Mouse (Mus musculus): ENCODE measurements at regions not wholly inside any gene's neighbourhood (a gene's known extent, or its start where the extent isn't known, plus 50 kb on each side); places are given as distances from the start of the nearest gene placed in this dataset.

GRCm38 (mm10) chr13:91274131-91274530, 50.4 kb upstream of the Atg10 start:
- DNase-seq (ENCODE audit: low read depth, low spot score), result no peak

- no peak for DNase-seq (ENCODE audit: low read depth, low spot score)
Observed at GRCm38 (mm10) chr13:91274615-91275014, 50.8 kb upstream of the Atg10 start.

GRCm38 (mm10) chr13:91279487-91279886, 55.7 kb upstream of the Atg10 start:
- DNase-seq (ENCODE audit: low read depth, low spot score), result no peak

DNA sequence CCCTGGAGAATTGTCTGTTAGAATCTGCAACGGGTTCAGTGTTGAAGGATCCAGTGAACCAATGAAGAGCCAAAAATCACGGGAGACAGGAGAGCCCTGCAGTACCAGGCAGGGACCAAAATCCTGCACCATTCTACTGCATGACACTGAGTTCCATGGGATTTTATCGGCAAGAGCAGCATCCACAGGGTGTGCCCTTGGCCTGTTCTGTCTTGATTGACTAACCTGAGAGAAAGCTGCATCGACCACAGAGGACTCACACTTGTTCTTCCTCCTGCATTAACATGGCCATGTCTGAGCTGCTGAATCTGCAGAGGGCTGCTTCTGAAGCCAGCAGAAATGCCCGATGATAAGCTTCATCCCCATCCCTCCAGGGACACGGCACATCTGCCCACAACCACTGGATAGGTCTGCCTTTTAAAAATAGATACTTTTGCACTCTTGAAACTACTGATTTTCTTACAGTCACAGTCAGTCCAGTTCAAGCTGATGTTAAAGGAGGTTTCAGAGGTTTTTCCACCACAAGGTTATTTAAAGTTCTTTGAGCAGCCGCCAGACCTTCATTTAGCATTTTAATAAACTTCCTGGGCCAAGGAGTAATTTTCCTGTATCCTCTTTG, 71.9 kb upstream of the Atg10 start:
- DNase-seq (ENCODE audit: low read depth, low spot score), result no peak

DNA sequence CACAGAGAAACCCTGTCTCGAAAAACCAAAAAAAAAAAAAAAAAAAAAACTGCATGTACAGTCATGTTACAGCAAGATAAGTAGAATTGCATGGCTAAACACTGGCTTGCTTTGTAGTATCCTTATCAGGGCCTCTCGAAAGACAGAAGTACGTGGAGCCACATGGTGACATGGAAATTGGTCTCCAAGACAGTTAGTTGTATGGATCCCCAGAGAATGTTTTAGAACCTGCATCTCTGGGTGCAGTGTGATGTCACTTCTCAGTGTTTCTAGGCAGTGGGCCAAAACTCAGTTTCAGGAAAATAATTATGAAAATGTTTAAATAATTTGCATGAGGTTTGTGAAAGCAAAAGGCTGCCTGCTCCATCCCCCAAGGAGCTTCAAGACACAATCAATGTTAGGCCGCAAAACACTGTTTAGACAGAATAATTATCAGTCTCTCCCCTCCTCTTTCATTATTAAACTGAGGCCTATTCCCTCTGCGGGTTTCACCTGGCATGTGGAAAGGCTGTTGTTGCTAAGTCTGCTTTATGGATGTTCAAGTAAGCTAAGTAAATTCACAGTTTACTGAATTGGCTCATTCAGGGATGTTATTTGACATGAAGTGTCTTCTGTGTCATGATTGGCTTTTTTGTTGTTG, 72.9 kb upstream of the Atg10 start:
- no peak for DNase-seq (ENCODE audit: low read depth, low spot score)

GRCm38 (mm10) chr13:91301849-91302248, 78.1 kb upstream of the Atg10 start:
- DNase-seq (ENCODE audit: low read depth, low spot score), result no peak

DNA sequence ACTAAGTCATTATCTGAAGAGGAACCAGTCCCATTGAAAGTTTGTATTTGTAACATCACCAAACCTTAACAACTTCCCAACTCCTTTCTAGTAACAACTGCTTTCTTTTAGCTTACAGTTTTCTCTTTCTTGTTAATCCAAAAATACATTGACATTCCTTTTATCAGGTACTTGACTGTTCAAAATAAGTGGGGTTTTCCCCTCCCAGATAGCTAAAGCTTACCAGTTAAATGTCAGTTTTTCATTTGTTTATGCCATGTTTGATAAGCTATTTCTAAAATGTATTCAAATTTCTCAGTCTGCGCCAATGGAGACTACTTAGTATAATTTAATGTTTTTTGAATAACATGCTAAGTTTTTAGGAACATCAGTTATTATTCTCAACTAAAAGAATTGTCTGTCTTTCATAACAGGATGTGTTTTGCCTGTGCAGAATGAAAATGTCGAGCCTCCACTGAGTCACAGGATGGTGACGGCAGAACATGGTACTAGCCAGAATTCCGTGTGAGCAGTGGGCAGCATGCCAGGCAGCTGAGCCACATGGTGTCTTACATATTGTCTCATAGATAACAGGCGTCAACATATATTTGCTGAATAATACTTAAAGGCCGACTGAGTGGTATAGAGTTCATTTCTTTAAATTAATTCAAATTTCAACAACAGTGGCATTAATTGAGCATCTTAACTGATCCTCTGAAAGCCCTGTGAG, 82.1 kb upstream of the Atg10 start:
- no peak for DNase-seq (ENCODE audit: low read depth, low spot score)

DNA sequence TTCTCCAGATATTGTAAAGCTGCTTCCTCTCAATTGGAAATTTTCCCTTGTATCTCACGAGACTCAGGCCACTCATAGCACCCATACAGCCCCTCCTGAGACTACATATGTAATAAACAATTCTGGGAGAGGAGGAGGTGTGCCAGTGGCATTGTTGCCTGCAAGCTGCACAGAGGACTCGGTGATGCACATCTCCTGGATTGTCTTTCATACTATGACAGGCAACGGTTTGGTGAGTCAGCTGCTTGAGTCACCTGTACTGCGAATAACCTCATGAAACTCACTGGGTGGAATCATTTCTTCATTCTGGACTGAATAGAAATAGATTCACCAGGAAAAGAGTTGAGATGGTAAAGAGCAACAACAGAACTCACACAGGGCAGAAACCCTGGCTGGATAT, 82.8 kb upstream of the Atg10 start:
- DNase-seq (ENCODE audit: low read depth, low spot score), result no peak

GRCm38 (mm10) chr13:91312905-91313571, 89.3 kb upstream of the Atg10 start:
- DNase-seq (ENCODE audit: low read depth, low spot score), result no peak

DNA sequence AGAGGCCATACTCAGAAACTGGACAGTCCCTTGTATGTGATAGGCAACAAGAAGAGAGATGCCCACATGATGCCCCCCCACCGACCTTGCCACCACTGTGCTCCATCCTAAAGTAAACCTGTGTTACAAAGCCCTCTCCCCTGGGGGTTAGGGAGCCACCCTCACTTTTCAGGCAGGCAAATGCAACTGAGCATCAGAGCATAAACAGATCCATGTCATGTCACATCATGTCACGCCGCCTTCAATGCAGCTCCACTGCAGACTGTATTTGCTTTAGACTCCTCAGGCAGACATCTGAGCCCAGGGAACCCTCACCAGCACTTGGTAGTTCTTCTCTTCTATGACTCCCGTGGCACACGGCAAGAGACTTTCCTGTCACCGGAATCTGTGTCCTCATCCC, 98.6 kb upstream of the Atg10 start:
- DNase-seq (ENCODE audit: low read depth, low spot score), result no peak

- DNase-seq (ENCODE audit: low read depth, low spot score), result no peak
Observed at GRCm38 (mm10) chr13:91326834-91327233, 103.1 kb upstream of the Atg10 start.

DNA sequence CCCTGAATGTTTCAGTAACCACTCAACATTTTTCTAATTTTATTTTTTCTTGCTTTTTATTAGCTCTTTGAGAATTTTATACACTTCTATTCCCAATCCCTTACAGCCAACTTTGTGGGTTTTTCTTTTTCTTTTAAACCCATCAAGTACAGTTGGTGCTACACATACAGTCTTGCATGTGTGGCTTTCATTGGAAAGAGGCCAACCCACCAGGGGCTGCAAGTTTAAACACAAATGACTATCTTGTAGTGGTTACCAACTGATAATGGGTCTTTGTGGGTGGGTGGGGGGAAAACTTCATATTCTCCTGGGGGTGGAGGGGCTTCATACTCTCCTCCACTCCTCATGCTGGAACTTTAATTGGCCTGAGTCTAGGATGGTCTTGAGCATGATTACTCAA, 110.5 kb upstream of the Atg10 start:
- no peak for DNase-seq (ENCODE audit: low read depth, low spot score)

GRCm38 (mm10) chr13:91344139-91344538, 115.9 kb upstream of the Ssbp2 start:
- no peak for DNase-seq (ENCODE audit: low read depth, low spot score)

DNA sequence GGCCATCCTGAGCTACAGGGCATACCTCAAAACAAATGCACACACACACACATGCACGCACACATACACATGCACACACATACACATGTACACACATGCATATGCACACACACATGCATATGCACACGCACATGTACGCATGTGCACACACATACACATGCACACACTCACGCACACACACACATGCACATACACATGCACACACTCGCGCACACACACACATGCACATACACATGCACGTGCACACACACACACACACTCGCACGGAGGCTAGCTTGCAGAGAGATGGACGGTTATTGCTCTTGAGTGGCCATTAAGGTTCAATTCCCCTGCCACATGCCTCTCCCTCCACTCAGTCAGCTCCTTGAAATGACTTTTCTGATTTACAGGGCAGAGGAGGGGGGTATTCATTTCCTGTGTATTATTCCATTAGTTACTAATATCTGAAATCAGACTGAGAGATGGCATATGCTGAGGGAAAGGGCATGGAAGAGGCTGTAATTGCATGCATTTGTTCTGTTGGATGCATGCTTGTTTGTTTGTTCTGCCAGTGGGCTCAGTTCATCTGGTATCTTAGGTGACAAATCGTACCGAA, 111.5 kb upstream of the Ssbp2 start:
- no peak for DNase-seq (ENCODE audit: low read depth, low spot score)

- DNase-seq (ENCODE audit: low read depth, low spot score), result no peak
Observed at GRCm38 (mm10) chr13:91352311-91352710, 107.8 kb upstream of the Ssbp2 start.

- DNase-seq (ENCODE audit: low read depth, low spot score), result no peak
Observed at GRCm38 (mm10) chr13:91356516-91356915, 103.6 kb upstream of the Ssbp2 start.

DNA sequence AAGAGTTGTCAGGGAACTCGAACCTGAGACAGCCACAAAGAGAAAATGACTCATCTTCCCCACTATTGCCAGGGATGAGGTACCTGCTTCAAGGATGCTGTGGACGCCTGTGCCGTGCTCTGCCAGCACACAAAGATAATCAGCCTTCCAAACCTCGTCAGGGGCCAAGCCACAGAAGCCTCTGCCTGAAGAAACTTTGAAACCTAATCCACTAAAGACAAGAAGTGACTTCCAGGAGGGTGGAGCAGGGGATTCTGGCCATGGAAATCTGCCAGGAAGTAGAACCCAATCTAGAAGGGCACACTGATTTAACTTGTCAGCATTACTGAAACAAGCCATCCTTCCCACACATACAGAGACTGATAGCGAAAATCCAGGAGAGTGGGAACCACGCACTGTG, 100.0 kb upstream of the Ssbp2 start:
- no peak for DNase-seq (ENCODE audit: low read depth, low spot score)

GRCm38 (mm10) chr13:91365270-91365952, 94.7 kb upstream of the Ssbp2 start:
- no peak for DNase-seq (ENCODE audit: low read depth, low spot score)

GRCm38 (mm10) chr13:91366540-91366939, 93.5 kb upstream of the Ssbp2 start:
- DNase-seq (ENCODE audit: low read depth, low spot score), result no peak

- no peak for DNase-seq (ENCODE audit: low read depth, low spot score)
Observed at GRCm38 (mm10) chr13:91367896-91368556, 92.1 kb upstream of the Ssbp2 start.

- no peak for DNase-seq (ENCODE audit: low read depth, low spot score)
Observed at GRCm38 (mm10) chr13:91368664-91369063, 91.4 kb upstream of the Ssbp2 start.

All from retina, adult 2 months (tissue).